Mouse (Mus musculus): ENCODE results near the gene Gm13278.
"Not testable (repeated sequence)": the region's sequence is repeated elsewhere in the genome, so short reads cannot be mapped to it uniquely, and the experiment has no call there.

DNA sequence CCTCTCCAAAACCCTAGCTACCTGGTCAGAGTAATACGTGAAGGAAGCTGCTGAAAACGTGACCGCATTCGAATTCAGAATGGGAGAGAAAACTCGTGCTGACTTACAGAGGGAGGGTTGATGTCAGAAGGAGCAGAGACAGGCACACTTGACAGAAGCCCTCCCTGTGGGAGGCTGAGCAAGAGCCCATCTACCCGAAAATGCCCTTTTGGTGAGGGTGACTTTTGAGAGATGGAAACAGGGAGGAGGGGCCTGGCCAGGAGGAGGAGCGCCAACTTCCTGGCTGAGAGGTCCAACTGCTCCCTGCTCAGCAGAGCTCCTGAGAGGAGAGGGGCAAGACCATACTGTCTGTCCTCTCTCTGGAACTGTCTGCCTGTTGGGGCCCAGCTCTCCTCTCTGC is 8.0 kb downstream of the Gm13278 start, which contains the start of gene Gm13285:
- TF ChIP-seq CTCF (IDR thresholded peaks at IDR 0.05; ENCODE audit: extremely low read depth, insufficient read depth, insufficient read length, insufficient replicate concordance); POLR2A (IDR thresholded peaks at IDR 0.05; ENCODE audit: low read depth, low read length): not testable (repeated sequence)

Data from spleen, adult 2 months (tissue).